In genomic region chr11:106216730-106217490, GRCm38 (mm10) we compare ENCODE assay signal across 7 mouse cellular contexts. TPM values are rescaled to one million over a fixed set of nuclear protein-coding genes. Genes with fewer than 3 reads are reported as not detected.
DNase-seq lines count a peak whose midpoint lies in the region; ATAC-seq and TF ChIP-seq lines count a peak whose summit lies in the region.

TSS of gene Ddx42 (plus strand) at chr11:106216926.

- H3K4me3 ChIP-seq in embryonic facial prominence, embryonic 10.5 days = peak within 1 kb of the TSS; percentile 82
- H3K4me3 ChIP-seq in intestine, postnatal 0 days (ENCODE audit: low read depth, low read length) = peak within 1 kb of the TSS; percentile 93
- H3K4me3 ChIP-seq in midbrain, embryonic 12.5 days = peak within 1 kb of the TSS; percentile 90
- peak within 1 kb of the TSS; percentile 99 for H3K4me3 ChIP-seq in small intestine, adult 2 months (ENCODE audit: low read depth, low read length)

- H3K4me2 ChIP-seq in intestine, postnatal 0 days (replicated peaks; ENCODE audit: low read depth) = peak within 1 kb of the TSS; percentile 68
- peak within 1 kb of the TSS; percentile 63 for H3K4me2 ChIP-seq in midbrain, embryonic 12.5 days (replicated peaks)

- TF ChIP-seq CTCF in intestine, postnatal 0 days (IDR thresholded peaks at IDR 0.05; ENCODE audit: low read depth) = no peak
- TF ChIP-seq CTCF in small intestine, adult 2 months (IDR thresholded peaks at IDR 0.05; ENCODE audit: extremely low read depth, insufficient read length, insufficient replicate concordance, low read depth, low read length) = no peak

- peaks cover 23% of the 10 kb centered on the region for H3K4me1 ChIP-seq in embryonic facial prominence, embryonic 10.5 days
- 0 out of 2 replicates have a peak, but pooled peaks cover 5% of the 10 kb centered on the region for H3K4me1 ChIP-seq in intestine, postnatal 0 days (replicated peaks; ENCODE audit: control insufficient read depth, insufficient read depth, low read length)
- peaks cover 26% of the 10 kb centered on the region for H3K4me1 ChIP-seq in midbrain, embryonic 12.5 days
- H3K4me1 ChIP-seq in small intestine, adult 2 months (ENCODE audit: control insufficient read depth, insufficient read depth, insufficient read length, low read length) = peaks cover 6% of the 10 kb centered on the region; the same call in 1 of the 2 replicates

- intact Hi-C loops in left cerebral cortex, postnatal 4 days (cut with DNase I) = no loop called here

- ATAC-seq in intestine, postnatal 0 days = peak; percentile 93
- ATAC-seq in midbrain, embryonic 12.5 days (ENCODE audit: low FRiP score, low read depth) = peak; percentile 91

- TF ChIP-seq POLR2A in small intestine, adult 2 months (IDR thresholded peaks at IDR 0.05; ENCODE audit: low read depth, low read length) = peak; percentile 71; the same call in 1 of the 2 replicates

- no peaks in the 10 kb centered on the region for H3K9me3 ChIP-seq in embryonic facial prominence, embryonic 10.5 days
- no peaks in the 10 kb centered on the region for H3K9me3 ChIP-seq in intestine, postnatal 0 days (ENCODE audit: control insufficient read depth)
- no peaks in the 10 kb centered on the region for H3K9me3 ChIP-seq in midbrain, embryonic 12.5 days

- peak within 1 kb of the TSS; percentile 97 for H3K9ac ChIP-seq in intestine, postnatal 0 days (ENCODE audit: low read depth, low read length)
- H3K9ac ChIP-seq in midbrain, embryonic 12.5 days (replicated peaks) = peak within 1 kb of the TSS; percentile 90

- peaks cover 25% of the 10 kb centered on the region for H3K36me3 ChIP-seq in embryonic facial prominence, embryonic 10.5 days (replicated peaks)
- peaks cover 3% of the 10 kb centered on the region; the same call in 1 of the 2 replicates for H3K36me3 ChIP-seq in intestine, postnatal 0 days (ENCODE audit: control insufficient read depth, insufficient read depth)
- peaks cover 16% of the 10 kb centered on the region for H3K36me3 ChIP-seq in midbrain, embryonic 12.5 days
- peaks cover 6% of the 10 kb centered on the region for H3K36me3 ChIP-seq in small intestine, adult 2 months (ENCODE audit: control insufficient read depth, insufficient read depth, low read length)

- no peaks in the 10 kb centered on the region for H3K27me3 ChIP-seq in embryonic facial prominence, embryonic 10.5 days (replicated peaks; ENCODE audit: low read depth, poor library complexity, severe bottlenecking)
- H3K27me3 ChIP-seq in intestine, postnatal 0 days (replicated peaks; ENCODE audit: control insufficient read depth, insufficient read depth, low read length) = no peaks in the 10 kb centered on the region
- no peaks in the 10 kb centered on the region for H3K27me3 ChIP-seq in midbrain, embryonic 12.5 days
- H3K27me3 ChIP-seq in small intestine, adult 2 months (ENCODE audit: control insufficient read depth, insufficient read depth, low read length) = no peaks in the 10 kb centered on the region

- under 1% methylated on average over 70 of the region's 70 CpGs for WGBS in embryonic facial prominence, embryonic 10.5 days
- WGBS in intestine, postnatal 0 days = under 1% methylated on average over 70 of the region's 70 CpGs
- WGBS in midbrain, embryonic 12.5 days = under 1% methylated on average over 70 of the region's 70 CpGs
- WGBS in small intestine, adult 2 months = under 1% methylated on average over 70 of the region's 70 CpGs

- H3K27ac ChIP-seq in embryonic facial prominence, embryonic 10.5 days (replicated peaks) = peak within 1 kb of the TSS; percentile 94
- H3K27ac ChIP-seq in intestine, postnatal 0 days (ENCODE audit: low read depth, low read length) = peak within 1 kb of the TSS; percentile 96
- peak within 1 kb of the TSS; percentile 96 for H3K27ac ChIP-seq in midbrain, embryonic 12.5 days (replicated peaks)
- peak within 1 kb of the TSS; percentile 99 for H3K27ac ChIP-seq in small intestine, adult 2 months (ENCODE audit: insufficient read depth, low read depth, low read length)

- peak; percentile 94 for DNase-seq in adrenal gland, postnatal 10 days
- peak; percentile 94 for DNase-seq in embryonic facial prominence, embryonic 10.5 days (ENCODE audit: low spot score)
- DNase-seq in gonadal fat pad, adult 2 months (ENCODE audit: low read depth) = peak; percentile 82
- DNase-seq in left cerebral cortex, postnatal 4 days = peak; percentile 94

RNA-seq across cellular contexts. Expression of gene Ddx42, which starts in this region (rescaled TPM):
- total RNA-seq in adrenal gland, postnatal 10 days (2021) = 10 to 100 TPM; 49.0 to 54.0 TPM
- polyA plus RNA-seq in embryonic facial prominence, embryonic 10.5 days (2016; fragmentation: Nextera tagmentation; extraction: Ambion mirVana) = 107 and 108 TPM in 2 replicates
- 14.3 and 16.8 TPM in 2 replicates for polyA plus RNA-seq in gonadal fat pad, adult 2 months (2012; rRNA removed)
- 28.1 and 30.0 TPM in 2 replicates for polyA plus RNA-seq in intestine, postnatal 0 days (2015; fragmentation: Nextera tagmentation; extraction: Ambion mirVana)
- total RNA-seq in left cerebral cortex, postnatal 4 days (2021) = 10 to 100 TPM; 79.8 to 81.0 TPM
- 113 and 120 TPM in 2 replicates for polyA plus RNA-seq in midbrain, embryonic 12.5 days (2016; fragmentation: Nextera tagmentation; extraction: Ambion mirVana)
- polyA plus RNA-seq in small intestine, adult 2 months (2012; rRNA removed) = 2.1 and 5.2 TPM in 2 replicates

Comparison
In these comparisons a context has a peak if more than half of its experiments do, and no peak if none do; other contexts are left out.
1. Peak in every context shown above with its lines: DNase-seq, ATAC-seq, H3K4me3 ChIP-seq and H3K27ac ChIP-seq.